In genomic region chr1:118472386-118472785, GRCm38 (mm10) we compare ENCODE assay signal across 23 mouse cellular contexts.
DNase-seq lines count a peak whose midpoint lies in the region; ATAC-seq lines count a peak whose summit lies in the region.
"Had no signal": no experiment of that assay in that cellular context is flagged by ENCODE, and none has a peak within 500 bp of the region (broad histone marks: within the 10 kb centered on the region; RNA-seq: fewer than 3 reads in every experiment).

No protein-coding gene starts in this region.

- no peaks in the 10 kb centered on the region for H3K27me3 ChIP-seq in kidney, embryonic 16.5 days (ENCODE audit: insufficient read depth, low read length)
- H3K27me3 ChIP-seq in heart, embryonic 12.5 days (replicated peaks) = no peaks in the 10 kb centered on the region
- H3K27me3 ChIP-seq: forebrain, embryonic 13.5 days; hindbrain, embryonic 15.5 days; limb, embryonic 12.5 days; liver, embryonic 12.5 days had no signal

- H3K4me1 ChIP-seq in kidney, embryonic 16.5 days (ENCODE audit: insufficient read depth, low read length) = no peaks in the 10 kb centered on the region
- H3K4me1 ChIP-seq in heart, embryonic 12.5 days (replicated peaks) = peaks cover 19% of the 10 kb centered on the region
- H3K4me1 ChIP-seq: hindbrain, embryonic 15.5 days; limb, embryonic 12.5 days had no signal

- peak; percentile 60; the same call in 1 of the 2 replicates for ATAC-seq in kidney, embryonic 16.5 days (ENCODE audit: low FRiP score, low TSS enrichment)
- no peak for ATAC-seq in heart, embryonic 12.5 days (ENCODE audit: insufficient number of reproducible peaks, low FRiP score)
- ATAC-seq: CD4-positive, CD25-positive, alpha-beta regulatory T cell, adult 4 months; forebrain, embryonic 13.5 days; liver, embryonic 12.5 days had no signal

- no peak overlapping the region for H3K9ac ChIP-seq in kidney, embryonic 16.5 days (replicated peaks; ENCODE audit: low read length)
- H3K9ac ChIP-seq in heart, embryonic 12.5 days = no peak overlapping the region
- H3K9ac ChIP-seq: forebrain, embryonic 13.5 days; hindbrain, embryonic 15.5 days; limb, embryonic 12.5 days; liver, embryonic 12.5 days had no signal

- H3K4me2 ChIP-seq in kidney, embryonic 16.5 days (replicated peaks; ENCODE audit: low read depth, low read length) = no peak overlapping the region
- H3K4me2 ChIP-seq in heart, embryonic 12.5 days = no peak overlapping the region
- H3K4me2 ChIP-seq: forebrain, embryonic 13.5 days; hindbrain, embryonic 15.5 days; limb, embryonic 12.5 days; liver, embryonic 12.5 days; midbrain, embryonic 11.5 days had no signal

- no peak overlapping the region for H3K27ac ChIP-seq in kidney, embryonic 16.5 days (ENCODE audit: low read length)
- H3K27ac ChIP-seq in heart, embryonic 12.5 days (ENCODE audit: poor library complexity, severe bottlenecking) = 0 out of 2 replicates have a peak overlapping the region, but pooled peaks have one; percentile 3
- H3K27ac ChIP-seq: forebrain, embryonic 13.5 days; hindbrain, embryonic 15.5 days; limb, embryonic 12.5 days; liver, embryonic 12.5 days; stomach, postnatal 0 days had no signal

- peak; percentile 37 for DNase-seq in adrenal gland, postnatal 14 days
- DNase-seq in adrenal gland, adult (ENCODE audit: inconsistent age in 2 of 2, low spot score in 1 of 2) = no peak
- no peak for DNase-seq in kidney, postnatal 10 days
- peak; percentile 34 for DNase-seq in heart, postnatal 4 days
- DNase-seq in spleen, postnatal 36 days (ENCODE audit: low spot score in 2 of 2) = no peak
- no peak for DNase-seq in spleen, postnatal 14 days (ENCODE audit: low spot score in 2 of 2)
- DNase-seq: adrenal gland, postnatal 25 days; cerebellum, adult 9-10 months; gastrocnemius, postnatal 36 days; kidney, adult 9 months; lung, adult 18-20 months; lung, postnatal 10 days; right cerebral cortex, adult 18-20 months; right cerebral cortex, postnatal 4 days had no signal

- H3K36me3 ChIP-seq in kidney, embryonic 16.5 days (ENCODE audit: insufficient read depth, low read length) = peaks cover 9% of the 10 kb centered on the region; the same call in 1 of the 2 replicates
- peaks cover 46% of the 10 kb centered on the region for H3K36me3 ChIP-seq in heart, embryonic 12.5 days

- no peak overlapping the region for H3K4me3 ChIP-seq in kidney, embryonic 16.5 days (ENCODE audit: low read length)
- no peak overlapping the region for H3K4me3 ChIP-seq in heart, embryonic 12.5 days
- H3K4me3 ChIP-seq: forebrain, embryonic 13.5 days; hindbrain, embryonic 15.5 days; limb, embryonic 12.5 days; liver, embryonic 12.5 days had no signal

- 74% methylated on average over 8 of the region's 8 CpGs for WGBS in kidney, embryonic 16.5 days
- 32% methylated on average over 8 of the region's 8 CpGs for WGBS in heart, embryonic 12.5 days

- no peaks in the 10 kb centered on the region for H3K9me3 ChIP-seq in kidney, embryonic 16.5 days (ENCODE audit: low read length)
- no peaks in the 10 kb centered on the region for H3K9me3 ChIP-seq in heart, embryonic 12.5 days (replicated peaks)
- H3K9me3 ChIP-seq: forebrain, embryonic 13.5 days; hindbrain, embryonic 15.5 days; limb, embryonic 12.5 days; liver, embryonic 12.5 days had no signal

Comparison
In these comparisons a context has a peak if more than half of its experiments do, and no peak if none do; other contexts are left out.
1. DNase-seq: peak in adrenal gland, postnatal 14 days (single experiment) and heart, postnatal 4 days (single experiment); none in adrenal gland, adult (0 of 2), kidney, postnatal 10 days (single experiment), spleen, postnatal 36 days (0 of 2) and spleen, postnatal 14 days (0 of 2).